8 mouse cellular contexts compared by ENCODE assay signal in the genomic region with DNA sequence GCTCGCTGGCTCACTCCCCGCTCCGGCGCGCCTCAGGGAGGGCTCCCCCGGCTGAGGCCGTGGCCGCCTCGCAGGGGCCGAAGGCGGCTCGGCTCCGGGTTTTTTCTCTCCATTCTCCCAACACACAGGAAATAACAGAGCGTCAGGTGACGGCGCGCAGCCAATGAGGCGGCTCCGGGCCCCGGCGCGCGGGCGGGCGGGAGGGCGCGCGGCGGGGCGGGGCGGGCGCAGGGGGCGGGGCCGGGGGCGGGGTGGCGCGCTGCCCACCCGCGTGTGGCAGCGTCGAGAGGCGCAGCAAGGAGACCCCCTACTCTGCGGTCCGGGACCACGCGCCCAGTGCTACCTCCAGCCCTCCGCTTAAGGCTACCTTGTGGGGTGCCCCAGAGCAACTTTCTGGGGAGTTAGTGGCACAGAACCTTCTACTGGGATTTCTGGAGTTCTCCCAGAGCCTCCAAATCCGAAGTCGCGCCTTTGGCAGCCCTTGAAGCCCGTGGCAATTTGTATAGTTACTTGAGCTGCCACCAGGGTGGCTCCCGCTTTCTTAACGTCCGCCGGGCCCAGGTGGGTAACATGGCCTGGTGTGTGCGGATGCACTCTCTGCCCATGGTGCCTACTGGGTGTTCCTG.
A peak's percentile ranks its signal among the peaks of the same experiment; 100 is the strongest.
DNase-seq lines count a peak whose midpoint lies in the region; ATAC-seq lines count a peak whose summit lies in the region.

No protein-coding gene starts in this region.

- peak; percentile 83 for DNase-seq in 416B (ENCODE audit: low read depth)
- peak; percentile 93 for DNase-seq in adrenal gland, postnatal 14 days
- peak; percentile 93 for DNase-seq in embryonic facial prominence, embryonic 10.5 days (ENCODE audit: low spot score)
- peak; percentile 92 for DNase-seq in heart, adult 18-20 months
- DNase-seq in kidney, adult 18-20 months, result peak; percentile 88
- DNase-seq in naive thymus-derived CD4-positive, alpha-beta T cell, adult 2 months (ENCODE audit: low read depth), result peak; percentile 88
- DNase-seq in spleen, postnatal 4 days (ENCODE audit: low spot score in 2 of 2), result peak; percentile 81 to 90

- peaks cover 25% of the 10 kb centered on the region for H3K27me3 ChIP-seq in embryonic facial prominence, embryonic 10.5 days (replicated peaks; ENCODE audit: low read depth, poor library complexity, severe bottlenecking)
- H3K27me3 ChIP-seq in liver, embryonic 12.5 days (replicated peaks), result 0 out of 2 replicates have a peak, but pooled peaks cover 4% of the 10 kb centered on the region

- WGBS in embryonic facial prominence, embryonic 10.5 days, result under 1% methylated on average over 46 of the region's 56 CpGs
- 3% methylated on average over 41 of the region's 56 CpGs for WGBS in liver, embryonic 12.5 days (ENCODE audit: insufficient replicate concordance)

- peaks cover 66% of the 10 kb centered on the region for H3K4me1 ChIP-seq in embryonic facial prominence, embryonic 10.5 days
- peaks cover 37% of the 10 kb centered on the region for H3K4me1 ChIP-seq in liver, embryonic 12.5 days

- ATAC-seq in liver, embryonic 12.5 days, result peak; percentile 90

- peak overlapping the region; percentile 98 for H3K9ac ChIP-seq in liver, embryonic 12.5 days

- peak overlapping the region; percentile 85 for H3K4me2 ChIP-seq in liver, embryonic 12.5 days

- H3K27ac ChIP-seq in embryonic facial prominence, embryonic 10.5 days (replicated peaks), result peak overlapping the region; percentile 96
- H3K27ac ChIP-seq in liver, embryonic 12.5 days, result peak overlapping the region; percentile 88

- H3K4me3 ChIP-seq in embryonic facial prominence, embryonic 10.5 days, result peak overlapping the region; percentile 91
- H3K4me3 ChIP-seq in liver, embryonic 12.5 days, result peak overlapping the region; percentile 99

- H3K9me3 ChIP-seq in embryonic facial prominence, embryonic 10.5 days, result no peaks in the 10 kb centered on the region
- no peaks in the 10 kb centered on the region for H3K9me3 ChIP-seq in liver, embryonic 12.5 days (replicated peaks)

- H3K36me3 ChIP-seq in embryonic facial prominence, embryonic 10.5 days (replicated peaks), result no peaks in the 10 kb centered on the region
- H3K36me3 ChIP-seq in liver, embryonic 12.5 days, result no peaks in the 10 kb centered on the region

Comparison
In these comparisons a context has a peak if more than half of its experiments do, and no peak if none do; other contexts are left out.
1. Peak in every context shown above with its lines: DNase-seq, ATAC-seq, H3K4me3 ChIP-seq and H3K27ac ChIP-seq.